Mouse (Mus musculus): ENCODE data around the gene Dhrs13.

Dhrs13 gene

DNA sequence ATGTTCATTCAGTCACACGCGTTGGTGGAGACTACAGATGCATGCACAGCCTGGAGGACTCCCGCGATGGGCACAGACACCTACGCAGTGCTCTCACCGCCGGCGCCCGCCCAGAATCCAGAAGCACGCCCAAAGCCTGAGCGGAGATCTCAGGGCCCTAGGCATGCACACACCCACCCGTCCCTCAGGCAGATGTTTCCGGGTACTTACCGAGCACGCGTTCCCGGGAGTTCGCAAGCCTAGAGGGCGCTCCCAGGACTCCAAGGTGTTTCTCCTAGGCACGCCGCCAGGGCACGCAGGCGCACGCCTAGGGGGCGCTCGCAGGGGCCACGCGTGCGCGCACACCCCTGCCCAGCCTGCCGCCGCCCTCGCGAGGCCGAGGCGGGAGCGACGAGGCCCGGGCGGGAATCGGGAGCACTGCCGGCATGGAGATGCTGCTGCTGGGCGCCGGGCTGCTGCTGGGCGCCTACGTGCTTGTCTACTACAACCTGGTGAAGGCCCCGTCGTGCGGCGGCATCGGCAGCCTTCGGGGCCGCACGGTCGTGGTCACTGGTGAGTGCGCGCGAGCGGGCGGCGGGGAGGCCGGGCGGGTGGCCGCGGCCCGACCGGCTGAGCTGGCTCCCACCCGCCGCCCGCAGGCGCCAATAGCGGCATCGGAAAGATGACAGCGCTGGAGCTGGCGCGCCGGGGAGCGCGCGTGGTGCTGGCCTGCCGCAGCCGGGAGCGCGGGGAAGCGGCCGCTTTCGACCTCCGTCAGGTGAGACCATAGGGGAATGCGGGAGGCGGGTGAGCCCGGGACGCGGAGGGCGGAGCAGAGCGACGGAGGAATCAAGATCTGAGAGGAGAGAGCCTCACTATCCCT, at the start of gene Dhrs13:
TSS of gene Dhrs13 (plus strand) at position 334 of the 862 bp plus-strand sequence.
- DNase-seq (ENCODE audit: low spot score): peak; percentile 94

DNA sequence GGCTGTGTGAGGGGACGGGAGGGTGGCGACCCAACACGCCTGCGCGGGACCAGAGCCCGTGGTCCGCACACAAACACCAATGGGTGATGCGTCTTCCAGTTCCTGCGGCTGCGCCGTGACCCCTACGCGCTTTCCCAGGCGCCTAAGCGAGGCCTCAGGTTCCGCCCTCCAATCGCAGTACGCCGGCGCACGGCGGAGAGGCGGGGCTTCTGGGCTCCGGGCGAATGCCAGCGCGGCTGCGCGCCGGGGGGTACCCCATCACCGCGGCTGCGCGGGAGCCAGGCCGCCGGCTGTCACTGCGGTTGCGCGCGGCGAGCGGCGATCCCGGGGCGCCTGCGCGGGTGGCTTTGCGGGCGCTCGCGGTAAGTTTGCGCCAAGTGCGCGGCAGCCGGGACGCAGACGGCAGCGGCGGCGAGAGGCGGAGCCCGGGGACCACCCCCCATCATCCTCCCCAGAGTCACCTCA, 49.6 kb upstream of the Dhrs13 start, which contains the start of gene Phf12:
TSS of gene Phf12 (plus strand) at position 314 of the 465 bp plus-strand sequence.
- peak; percentile 98 for DNase-seq (ENCODE audit: low spot score)

DNA sequence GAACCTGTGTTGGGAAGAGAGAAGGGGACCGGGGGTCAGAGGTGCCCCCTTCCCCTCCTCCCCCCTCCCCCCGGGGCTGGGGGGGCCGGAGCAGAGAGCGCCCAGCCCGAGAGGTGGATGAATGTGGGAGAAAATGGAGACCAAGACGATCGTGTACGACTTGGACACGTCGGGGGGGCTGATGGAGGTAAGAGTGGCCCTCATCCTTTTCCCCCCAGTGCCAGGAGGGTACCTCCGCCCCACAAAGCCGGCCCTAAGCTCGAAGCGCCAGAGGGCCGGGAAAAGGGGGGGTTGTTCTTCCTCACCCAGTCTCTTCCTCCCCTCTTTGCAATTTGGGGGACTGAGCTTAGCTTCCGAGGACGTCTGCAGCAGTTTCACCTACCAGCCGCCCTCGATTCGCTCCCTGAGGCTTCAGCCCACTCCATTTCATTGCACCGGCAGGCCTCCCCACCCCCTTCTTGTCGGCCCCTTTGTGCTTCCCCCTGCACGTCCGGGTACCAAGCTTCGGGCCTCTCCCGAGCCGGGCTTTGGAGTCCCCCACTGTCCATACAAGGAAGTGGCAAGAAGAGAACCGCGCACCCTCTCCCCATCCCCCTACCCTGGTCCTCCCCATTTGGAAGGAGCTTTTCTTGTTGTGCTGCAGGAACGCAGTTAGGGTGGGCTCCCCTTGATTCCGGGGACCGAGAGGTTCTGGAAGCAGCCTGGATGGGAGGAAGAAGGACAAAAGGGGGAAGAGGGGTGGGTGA, 48.7 kb upstream of the Dhrs13 start:
- DNase-seq (ENCODE audit: low spot score): peak; percentile 36

GRCm38 (mm10) chr11:77983937-77984835, 47.9 kb upstream of the Dhrs13 start:
- peak; percentile 54 for DNase-seq (ENCODE audit: low spot score)

DNA sequence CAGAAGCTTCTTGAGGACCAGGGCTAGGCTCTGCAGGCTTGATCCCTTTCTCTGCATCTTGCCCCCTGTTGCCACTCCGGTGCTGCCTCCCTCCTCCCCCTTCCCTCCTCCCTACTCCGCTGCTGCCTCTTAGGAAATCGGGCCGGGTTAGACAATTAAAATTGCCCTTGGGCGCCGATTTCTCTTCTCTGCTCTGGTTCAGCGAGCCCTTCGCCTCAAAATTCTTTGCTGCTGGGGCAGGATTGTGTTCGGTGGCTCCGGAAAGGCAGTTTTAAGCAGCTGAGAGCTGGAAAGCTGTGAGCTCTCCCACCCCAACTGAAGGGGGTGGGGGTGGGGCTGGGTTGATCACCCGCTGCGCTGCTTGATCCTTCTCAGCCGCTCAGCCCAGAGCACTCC, 47.2 kb upstream of the Dhrs13 start:
- DNase-seq (ENCODE audit: low spot score): peak; percentile 35

GRCm38 (mm10) chr11:77985541-77986065, 46.5 kb upstream of the Dhrs13 start:
- no peak for DNase-seq (ENCODE audit: low spot score)

- DNase-seq (ENCODE audit: low spot score): no peak
Observed at GRCm38 (mm10) chr11:77989071-77989690, 42.9 kb upstream of the Dhrs13 start.

DNA sequence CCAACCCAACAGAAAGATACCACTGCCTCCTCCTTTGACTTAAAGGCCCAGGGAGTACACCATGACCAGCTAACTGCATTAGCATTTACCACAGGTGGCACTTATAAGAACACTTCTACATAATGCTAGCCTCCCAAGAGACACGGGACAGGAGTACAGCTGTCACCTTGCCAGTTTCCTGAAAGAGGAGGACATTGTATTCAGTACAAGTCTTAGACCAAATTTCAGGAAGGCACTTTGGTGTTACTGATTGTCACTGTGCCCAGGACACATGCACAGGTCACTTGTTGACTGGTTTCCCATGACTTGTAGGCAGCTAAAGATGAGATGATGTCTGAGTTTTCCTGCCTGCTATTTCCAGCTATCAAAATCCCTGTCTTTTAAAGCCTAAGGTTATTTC, 36.5 kb upstream of the Dhrs13 start:
- no peak for DNase-seq (ENCODE audit: low spot score)

- no peak for DNase-seq (ENCODE audit: low spot score)
Observed at GRCm38 (mm10) chr11:78006446-78006845, 25.6 kb upstream of the Dhrs13 start.

DNA sequence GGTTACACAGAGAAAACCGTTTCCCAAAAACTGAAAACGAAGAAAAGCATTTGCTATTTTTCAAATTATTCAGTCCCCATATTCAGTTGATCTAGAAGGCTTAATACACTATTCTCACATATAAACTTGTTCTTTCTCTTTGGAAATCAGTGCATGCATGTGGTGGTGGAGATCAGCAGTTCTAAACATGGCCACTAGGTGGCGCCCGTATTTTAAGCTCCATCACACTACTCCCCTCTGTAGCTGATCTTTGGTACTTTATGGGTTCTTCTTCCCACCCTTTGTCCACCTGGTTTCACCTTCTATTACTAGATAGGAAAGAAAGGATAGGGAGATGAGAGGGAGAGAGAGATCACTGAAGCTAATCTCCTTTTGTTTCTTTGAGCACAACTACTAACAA, 12.4 kb upstream of the Dhrs13 start:
- DNase-seq (ENCODE audit: low spot score): peak; percentile 70

DNA sequence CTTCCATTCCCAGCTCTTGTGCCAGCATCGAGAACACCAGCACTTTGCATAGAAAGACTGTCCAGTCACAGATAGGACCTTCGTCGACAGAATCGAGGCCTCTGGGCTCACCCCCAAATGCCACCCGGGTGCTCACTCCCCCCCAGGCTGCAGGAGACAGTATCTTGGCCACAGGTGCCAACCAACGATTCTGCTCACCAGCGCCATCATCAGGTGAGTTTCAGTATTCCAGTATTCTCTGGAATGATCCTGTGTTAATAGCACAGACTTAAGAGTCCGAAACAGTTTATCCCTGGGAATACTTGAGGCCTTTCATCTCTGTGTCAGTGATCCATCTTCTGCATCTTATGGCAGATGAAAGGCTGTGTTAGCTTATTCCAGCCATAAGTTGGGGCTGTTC, 8.5 kb upstream of the Dhrs13 start:
- DNase-seq (ENCODE audit: low spot score): no peak

DNA sequence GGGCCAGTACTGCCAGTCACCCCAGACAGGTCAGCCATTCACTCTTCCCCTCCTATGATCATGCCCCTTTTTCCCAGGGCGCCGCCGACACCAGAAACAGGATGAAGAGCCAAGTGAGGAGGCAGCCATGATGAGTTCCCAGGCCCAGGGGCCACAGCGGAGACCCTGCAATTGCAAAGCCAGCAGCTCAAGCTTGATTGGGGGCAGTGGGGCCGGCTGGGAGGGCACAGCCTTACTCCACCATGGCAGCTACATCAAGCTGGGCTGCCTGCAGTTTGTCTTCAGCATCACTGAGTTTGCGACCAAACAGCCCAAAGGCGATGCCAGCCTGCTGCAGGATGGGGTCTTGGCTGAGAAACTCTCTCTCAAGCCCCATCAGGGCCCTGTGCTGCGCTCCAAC, 2.8 kb upstream of the Dhrs13 start:
- DNase-seq (ENCODE audit: low spot score): no peak

GRCm38 (mm10) chr11:78030600-78030999, 1.5 kb upstream of the Dhrs13 start:
- no peak for DNase-seq (ENCODE audit: low spot score)

- no peak for DNase-seq (ENCODE audit: low spot score)
Observed at GRCm38 (mm10) chr11:78031389-78031788, 691 bp upstream of the Dhrs13 start.

- DNase-seq (ENCODE audit: low spot score): no peak
Observed at GRCm38 (mm10) chr11:78032809-78033195, 722 bp downstream of the Dhrs13 start.

- DNase-seq (ENCODE audit: low spot score): no peak
Observed at GRCm38 (mm10) chr11:78033931-78034617, 2.0 kb downstream of the Dhrs13 start.

GRCm38 (mm10) chr11:78036791-78037190, 4.7 kb downstream of the Dhrs13 start:
- no peak for DNase-seq (ENCODE audit: low spot score)

DNA sequence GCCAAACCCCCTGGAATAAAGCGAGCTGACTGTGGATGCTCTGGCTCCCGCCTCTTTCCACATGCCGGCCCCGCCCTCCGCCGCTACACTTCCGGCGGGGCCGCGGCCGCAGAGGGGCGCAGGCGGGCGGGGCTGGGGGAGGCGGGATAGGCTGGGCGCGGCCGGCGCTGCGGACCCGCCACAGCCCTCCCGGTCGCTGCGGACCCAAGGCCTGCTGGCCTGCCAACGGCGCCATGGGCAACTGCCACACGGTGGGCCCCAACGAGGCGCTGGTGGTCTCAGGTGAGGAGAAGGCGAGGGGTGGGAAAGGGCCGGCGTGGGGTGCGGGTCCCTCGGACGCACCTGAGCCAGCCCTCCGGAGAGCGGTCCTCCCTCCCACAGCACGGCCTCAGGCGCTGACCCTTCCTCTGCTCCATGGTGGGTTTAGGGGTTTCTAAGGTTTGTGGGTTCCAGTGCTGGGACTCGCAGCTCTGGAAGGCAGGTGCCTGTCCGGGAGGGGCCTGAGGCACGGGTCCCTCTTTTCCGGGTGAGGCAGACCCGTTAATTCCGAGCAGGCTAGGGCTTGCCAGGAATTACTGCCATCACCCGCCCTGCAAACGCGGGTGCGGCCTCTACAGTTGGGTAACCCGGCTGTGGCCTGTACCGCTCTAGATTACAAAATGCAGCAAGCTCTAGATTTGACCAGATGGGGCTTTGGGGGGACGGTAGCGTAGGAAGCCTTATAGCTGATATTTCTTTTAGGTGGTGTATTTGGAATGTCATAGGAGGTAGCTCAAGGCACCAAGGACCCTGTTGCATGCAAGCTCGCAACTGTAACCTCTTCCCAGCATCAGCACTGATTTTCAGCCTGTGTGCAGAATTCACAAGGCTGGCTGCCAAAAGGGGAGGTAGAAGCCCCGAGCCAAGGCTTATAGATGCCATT, 6.0 kb downstream of the Dhrs13 start, which contains the start of gene Flot2:
TSS of gene Flot2 (plus strand) at position 101 of the 922 bp plus-strand sequence.
- peak; percentile 58 for DNase-seq (ENCODE audit: low spot score)

DNA sequence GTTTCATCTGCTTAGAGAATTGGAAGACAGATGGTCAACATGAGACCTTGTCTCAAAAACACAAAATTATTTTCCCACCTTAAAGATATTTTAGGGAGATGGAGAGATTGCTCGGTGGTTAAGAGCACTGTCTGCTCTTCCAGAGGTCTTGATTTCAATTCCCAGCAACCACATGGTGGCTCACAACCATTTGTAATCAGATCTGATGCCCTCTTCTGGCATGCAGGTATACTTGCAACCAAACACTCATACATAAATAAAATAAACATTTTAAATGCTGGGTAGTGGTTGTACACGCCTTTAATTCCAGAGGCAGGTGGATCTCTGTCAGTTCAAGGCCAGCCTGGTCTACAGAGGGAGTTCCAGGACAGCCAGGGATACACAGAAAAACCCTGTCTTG, 8.8 kb downstream of the Dhrs13 start:
- no peak for DNase-seq (ENCODE audit: low spot score)
